Mouse (Mus musculus): ENCODE results near the gene Bcr.

- TF ChIP-seq CTCF (IDR thresholded peaks at IDR 0.05; ENCODE audit: borderline replicate concordance, insufficient read depth, low read length) (no peak), POLR2A (IDR thresholded peaks at IDR 0.05; ENCODE audit: low read depth, low read length) (no peak)
Measured at GRCm38 (mm10) chr10:75051364-75052074, 8.9 kb upstream of the Bcr start.
